Mouse (Mus musculus) fat pad, adult 2 months (tissue): ENCODE results near the gene Gnai2.
A peak's percentile ranks its signal among the peaks of the same experiment; 100 is the strongest.

Source experiments
- DNase-seq: peaks from one replicate; pipeline ENCODE4 v3.0.0-alpha.2; 2011; ENCODE audit warnings: low read depth, low spot score; ENCODE audit errors: extremely low read depth

Gene Gnai2

GRCm38 (mm10) chr9:107612191-107612944 lies 22.8 kb downstream of the Gnai2 start:
- DNase-seq: peak; percentile 49

- DNase-seq: no peak
Measured at GRCm38 (mm10) chr9:107611456-107612190, 23.5 kb downstream of the Gnai2 start.

GRCm38 (mm10) chr9:107609433-107609830 lies 25.7 kb downstream of the Gnai2 start:
- no peak for DNase-seq

GRCm38 (mm10) chr9:107608741-107609432 lies 26.3 kb downstream of the Gnai2 start, which contains the start of gene Sema3b:
Sema3b (minus strand) TSS chr9:107609229.
- no peak for DNase-seq

- no peak for DNase-seq
Measured at GRCm38 (mm10) chr9:107607653-107608245, 27.4 kb downstream of the Gnai2 start.

- no peak for DNase-seq
Measured at GRCm38 (mm10) chr9:107607036-107607435, 28.1 kb downstream of the Gnai2 start.

- DNase-seq: no peak
Measured at GRCm38 (mm10) chr9:107606591-107606990, 28.6 kb downstream of the Gnai2 start.

GRCm38 (mm10) chr9:107605041-107605661 lies 30.0 kb downstream of the Gnai2 start:
- DNase-seq: no peak

- DNase-seq: no peak
Measured at GRCm38 (mm10) chr9:107603251-107603650, 31.9 kb downstream of the Gnai2 start.

- DNase-seq: no peak
Measured at GRCm38 (mm10) chr9:107602068-107602648, 33.0 kb downstream of the Gnai2 start.

GRCm38 (mm10) chr9:107601275-107601674 lies 33.9 kb downstream of the Gnai2 start:
- no peak for DNase-seq

- no peak for DNase-seq
Measured at GRCm38 (mm10) chr9:107600745-107601144, 34.4 kb downstream of the Gnai2 start.

- DNase-seq: no peak
Measured at GRCm38 (mm10) chr9:107599842-107600241, 35.3 kb downstream of the Gnai2 start.

- no peak for DNase-seq
Measured at GRCm38 (mm10) chr9:107599433-107599832, 35.7 kb downstream of the Gnai2 start.

GRCm38 (mm10) chr9:107598385-107598784 lies 36.8 kb downstream of the Gnai2 start:
- DNase-seq: no peak

- no peak for DNase-seq
Measured at GRCm38 (mm10) chr9:107596619-107597569, 38.3 kb downstream of the Gnai2 start.

GRCm38 (mm10) chr9:107594281-107595062 lies 40.7 kb downstream of the Gnai2 start:
- DNase-seq: no peak
